Mouse (Mus musculus): ENCODE results near the gene Tnrc6b.
"Not testable (repeated sequence)": the region's sequence is repeated elsewhere in the genome, so short reads cannot be mapped to it uniquely, and the experiment has no call there.

Tnrc6b gene

GRCm38 (mm10) chr15:80702910-80703309, 8.2 kb upstream of the Tnrc6b start:
- no peak for DNase-seq

- no peak for DNase-seq
Measured at GRCm38 (mm10) chr15:80703495-80703894, 7.6 kb upstream of the Tnrc6b start.

- DNase-seq: peak; percentile 91
Measured at GRCm38 (mm10) chr15:80704267-80704666, 6.8 kb upstream of the Tnrc6b start.

GRCm38 (mm10) chr15:80705828-80706549, 5.1 kb upstream of the Tnrc6b start:
- peak; percentile 90 to 94 for DNase-seq

- no peak for DNase-seq
Measured at GRCm38 (mm10) chr15:80706596-80706995, 4.5 kb upstream of the Tnrc6b start.

GRCm38 (mm10) chr15:80707088-80707487, 4.0 kb upstream of the Tnrc6b start:
- DNase-seq: peak; percentile 83 to 93

- DNase-seq: peak; percentile 52 to 55
Measured at GRCm38 (mm10) chr15:80709593-80709992, 1.5 kb upstream of the Tnrc6b start.

- no peak for DNase-seq
Measured at GRCm38 (mm10) chr15:80710257-80710607, 881 bp upstream of the Tnrc6b start.

- peak in 1 of 2 experiments; percentile 70 for DNase-seq
Measured at GRCm38 (mm10) chr15:80711401-80712151, 463 bp downstream of the Tnrc6b start.

- no peak for DNase-seq
Measured at GRCm38 (mm10) chr15:80714299-80714698, 3.2 kb downstream of the Tnrc6b start.

GRCm38 (mm10) chr15:80716631-80717135, 5.6 kb downstream of the Tnrc6b start:
- no peak for DNase-seq

GRCm38 (mm10) chr15:80717431-80717830, 6.3 kb downstream of the Tnrc6b start:
- no peak for DNase-seq

- no peak for DNase-seq
Measured at GRCm38 (mm10) chr15:80720249-80720648, 9.1 kb downstream of the Tnrc6b start.

GRCm38 (mm10) chr15:80721861-80722260, 10.7 kb downstream of the Tnrc6b start:
- DNase-seq: no peak

- DNase-seq: no peak
Measured at GRCm38 (mm10) chr15:80722366-80722765, 11.3 kb downstream of the Tnrc6b start.

GRCm38 (mm10) chr15:80729477-80729876, 18.4 kb downstream of the Tnrc6b start:
- no peak for DNase-seq

GRCm38 (mm10) chr15:80731043-80731442, 19.9 kb downstream of the Tnrc6b start:
- no peak for DNase-seq

GRCm38 (mm10) chr15:80731511-80731910, 20.4 kb downstream of the Tnrc6b start:
- DNase-seq: no peak

- peak in 1 of 2 experiments; percentile 39 for DNase-seq
Measured at GRCm38 (mm10) chr15:80732266-80733030, 21.3 kb downstream of the Tnrc6b start.

- no peak for DNase-seq
Measured at GRCm38 (mm10) chr15:80735300-80735699, 24.2 kb downstream of the Tnrc6b start.

GRCm38 (mm10) chr15:80735708-80736107, 24.6 kb downstream of the Tnrc6b start:
- not testable (repeated sequence) for DNase-seq

- no peak for DNase-seq
Measured at GRCm38 (mm10) chr15:80736553-80736952, 25.4 kb downstream of the Tnrc6b start.

GRCm38 (mm10) chr15:80738244-80738643, 27.1 kb downstream of the Tnrc6b start:
- no peak for DNase-seq
